Mouse (Mus musculus): Measurements from ENCODE around the gene Lemd1. TPM values are rescaled to one million over a fixed set of nuclear protein-coding genes. Genes with fewer than 3 reads are reported as not detected.

The Lemd1 gene
- polyA plus RNA-seq, 1 experiment, result not detected

DNA sequence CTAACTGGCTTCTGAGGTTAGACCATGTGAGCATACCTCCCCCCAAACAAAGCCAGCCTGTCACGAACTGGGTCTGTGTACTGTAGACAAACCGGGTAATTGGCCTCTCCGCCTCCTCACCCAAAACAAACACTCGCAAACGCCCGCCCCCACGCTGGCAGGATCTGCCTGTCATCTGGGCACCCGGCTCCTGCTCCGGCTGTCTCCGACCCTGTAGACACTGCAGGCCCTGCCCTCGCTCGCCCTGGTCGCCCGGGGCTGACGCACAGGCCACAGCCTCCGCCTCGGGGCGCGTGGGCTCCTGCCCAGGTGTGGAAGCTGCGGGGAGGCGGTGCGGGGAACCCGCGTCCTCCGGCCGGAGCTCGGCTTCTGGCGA is 107.2 kb downstream of the Lemd1 start, which contains the start of gene Klhdc8a:
Gene Klhdc8a (plus strand): TSS at position 202 of the 376 bp plus-strand sequence.
- Histone ChIP-seq H3K4me3 (ENCODE audit: insufficient read depth, low read depth, low read length) (peak within 1 kb of the TSS; percentile 55), H3K4me1 (ENCODE audit: control insufficient read depth, insufficient read depth, low read length) (peaks cover 24% of the 10 kb centered on the region), H3K27ac (ENCODE audit: insufficient read depth, low read depth, low read length) (peak within 1 kb of the TSS; percentile 29; the same call in 1 of the 2 replicates)
- no peak for TF ChIP-seq CTCF (IDR thresholded peaks at IDR 0.05; ENCODE audit: insufficient read depth, low read depth, low read length)
- TF ChIP-seq POLR2A (IDR thresholded peaks at IDR 0.05; ENCODE audit: insufficient read depth, low read depth, low read length), result no peak
- under 1% methylated on average over 28 of the region's 28 CpGs for WGBS

DNA sequence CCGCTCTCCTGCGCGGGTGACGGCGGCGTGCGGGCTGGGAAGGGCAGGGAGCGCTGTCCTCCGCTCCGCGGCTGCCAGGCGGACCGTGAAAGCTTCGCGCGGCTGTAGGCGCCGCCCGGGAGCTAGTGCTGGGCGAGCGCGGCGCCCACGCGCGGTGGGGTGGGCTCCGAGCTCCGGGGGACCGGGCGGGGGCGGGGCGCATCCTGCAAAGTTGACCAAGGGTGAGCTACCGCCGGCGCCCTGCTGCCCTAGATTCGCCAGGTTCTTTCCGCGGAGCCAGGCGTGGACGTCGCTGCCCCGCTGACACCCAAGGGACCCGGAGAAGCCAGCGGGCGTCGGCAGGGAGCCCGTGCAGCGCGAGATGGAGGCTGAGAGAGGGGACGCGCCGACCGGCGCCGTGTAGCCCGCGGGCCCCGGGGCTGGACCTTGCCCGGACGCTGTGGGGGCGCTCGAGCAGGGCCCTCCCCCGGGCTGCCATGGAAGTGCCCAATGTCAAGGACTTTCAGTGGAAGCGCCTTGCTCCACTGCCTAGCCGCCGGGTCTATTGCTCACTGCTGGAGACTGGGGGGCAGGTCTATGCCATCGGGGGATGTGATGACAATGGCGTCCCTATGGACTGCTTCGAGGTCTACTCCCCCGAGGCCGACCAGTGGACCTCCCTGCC is 107.7 kb downstream of the Lemd1 start:
- Histone ChIP-seq H3K4me3 (ENCODE audit: insufficient read depth, low read depth, low read length) (peak overlapping the region; percentile 55), H3K27ac (ENCODE audit: insufficient read depth, low read depth, low read length) (peak overlapping the region; percentile 29; the same call in 1 of the 2 replicates), H3K4me1 (ENCODE audit: control insufficient read depth, insufficient read depth, low read length) (peaks cover 24% of the 10 kb centered on the region)
- TF ChIP-seq POLR2A (IDR thresholded peaks at IDR 0.05; ENCODE audit: insufficient read depth, low read depth, low read length) (no peak), CTCF (IDR thresholded peaks at IDR 0.05; ENCODE audit: insufficient read depth, low read depth, low read length) (no peak)
- 2% methylated on average over 69 of the region's 71 CpGs for WGBS

DNA sequence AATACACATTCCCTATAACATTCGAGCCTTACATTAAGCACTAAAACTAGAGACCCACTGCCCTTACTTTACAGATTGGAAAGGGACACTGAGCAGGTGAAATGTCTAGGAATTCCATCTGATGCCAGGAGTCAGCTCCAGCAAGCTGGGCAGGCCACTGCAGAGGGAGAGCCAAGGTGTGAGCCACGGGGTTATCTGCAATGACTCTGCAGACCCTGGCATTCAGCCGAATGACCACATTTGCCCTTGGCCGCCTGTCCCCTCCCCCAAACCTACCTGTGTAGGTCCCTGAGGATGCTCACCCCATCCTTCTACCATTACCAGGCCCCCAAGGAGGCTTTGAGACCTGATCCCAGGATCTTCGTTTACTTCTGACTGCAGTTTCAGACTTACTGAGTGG is 108.5 kb downstream of the Lemd1 start:
- H3K27ac ChIP-seq (ENCODE audit: insufficient read depth, low read depth, low read length), result no peak overlapping the region
- peaks cover 24% of the 10 kb centered on the region for H3K4me1 ChIP-seq (ENCODE audit: control insufficient read depth, insufficient read depth, low read length)
- peak overlapping the region; percentile 55 for H3K4me3 ChIP-seq (ENCODE audit: insufficient read depth, low read depth, low read length)
- TF ChIP-seq CTCF (IDR thresholded peaks at IDR 0.05; ENCODE audit: insufficient read depth, low read depth, low read length), result no peak
- TF ChIP-seq POLR2A (IDR thresholded peaks at IDR 0.05; ENCODE audit: insufficient read depth, low read depth, low read length), result no peak
- 90% methylated on average over 5 of the region's 5 CpGs for WGBS

DNA sequence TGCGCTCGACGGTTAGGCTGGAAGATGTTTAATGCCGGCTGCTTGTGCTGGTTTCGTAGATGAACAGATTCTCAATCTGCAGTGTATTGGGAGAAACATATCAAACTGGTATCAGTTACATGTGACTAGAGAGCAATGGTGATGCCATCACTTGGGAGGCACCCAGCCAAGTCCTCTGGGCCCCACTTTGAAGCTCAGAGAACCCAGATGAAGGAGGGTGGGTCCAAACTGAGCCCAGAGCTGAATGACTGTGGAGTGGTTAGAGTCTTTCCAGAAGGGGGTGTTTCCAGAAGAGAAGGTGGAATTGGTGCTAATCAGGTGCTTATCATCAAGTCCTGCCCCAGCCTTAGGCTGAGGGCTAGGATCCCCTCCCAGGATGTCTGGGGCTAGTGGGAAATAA is 110.0 kb downstream of the Lemd1 start:
- no peak for TF ChIP-seq CTCF (IDR thresholded peaks at IDR 0.05; ENCODE audit: insufficient read depth, low read depth, low read length)
- H3K4me1 ChIP-seq (ENCODE audit: control insufficient read depth, insufficient read depth, low read length), result peaks cover 21% of the 10 kb centered on the region
- WGBS, result 97% methylated on average over 5 of the region's 5 CpGs
- no peak overlapping the region for H3K27ac ChIP-seq (ENCODE audit: insufficient read depth, low read depth, low read length)
- no peak overlapping the region for H3K4me3 ChIP-seq (ENCODE audit: insufficient read depth, low read depth, low read length)

DNA sequence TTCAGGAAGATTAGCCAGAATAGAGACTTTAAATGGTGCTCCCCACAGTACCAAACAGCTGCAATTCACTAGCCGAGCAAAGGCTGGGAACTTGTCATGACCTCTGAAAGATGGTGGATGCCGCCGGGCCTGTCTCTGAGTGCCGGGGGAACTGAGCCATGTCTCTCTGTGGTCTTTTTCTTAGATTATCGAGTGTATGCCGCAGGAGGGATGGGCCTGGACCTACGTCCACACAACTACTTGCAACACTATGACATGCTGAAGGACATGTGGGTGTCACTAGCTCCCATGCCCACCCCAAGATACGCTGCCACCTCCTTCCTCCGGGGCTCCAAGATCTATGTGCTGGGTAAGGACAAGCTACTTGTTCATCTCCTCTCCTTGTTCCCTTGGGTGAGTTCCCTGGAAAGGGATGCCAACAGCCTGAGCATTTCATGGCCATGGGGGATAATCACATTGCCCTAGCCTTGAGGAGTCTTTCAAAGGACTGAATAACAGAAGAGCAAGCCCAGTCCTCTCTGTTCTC is 111.2 kb downstream of the Lemd1 start:
- TF ChIP-seq CTCF (IDR thresholded peaks at IDR 0.05; ENCODE audit: insufficient read depth, low read depth, low read length) (no peak), POLR2A (IDR thresholded peaks at IDR 0.05; ENCODE audit: insufficient read depth, low read depth, low read length) (no peak)
- WGBS, result 96% methylated on average over 9 of the region's 9 CpGs
- Histone ChIP-seq H3K27ac (ENCODE audit: insufficient read depth, low read depth, low read length) (no peak overlapping the region), H3K4me1 (ENCODE audit: control insufficient read depth, insufficient read depth, low read length) (peaks cover 20% of the 10 kb centered on the region), H3K4me3 (ENCODE audit: insufficient read depth, low read depth, low read length) (no peak overlapping the region)

DNA sequence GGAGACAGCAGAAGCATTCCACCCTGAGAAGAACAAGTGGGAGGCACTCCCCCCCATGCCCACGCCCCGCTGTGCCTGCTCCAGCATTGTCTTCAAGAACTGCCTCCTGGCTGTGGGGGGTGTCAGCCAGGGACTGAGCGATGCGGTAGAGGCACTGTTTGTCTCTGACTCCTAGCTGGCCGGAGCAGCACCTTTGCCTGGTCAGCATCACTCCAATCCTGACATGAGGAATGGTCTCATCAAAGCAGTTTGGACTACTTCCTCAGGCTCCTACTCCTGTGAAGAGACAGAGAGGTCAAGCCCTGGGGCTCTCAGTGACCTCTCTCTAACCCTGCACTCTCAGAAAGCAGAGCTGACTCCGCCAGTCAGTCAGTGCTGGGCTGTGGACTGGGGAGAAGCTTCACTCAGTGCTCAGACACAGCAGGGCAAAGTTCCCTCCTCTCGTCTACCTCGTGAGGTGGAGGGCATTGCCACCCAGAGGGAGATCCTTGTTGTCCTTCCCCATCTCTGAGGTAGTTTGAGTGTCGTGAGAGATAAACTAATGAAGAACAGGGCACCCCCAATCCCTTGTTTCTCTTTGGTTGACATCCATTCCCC is 113.5 kb downstream of the Lemd1 start:
- WGBS, result 86% methylated on average over 9 of the region's 9 CpGs
- H3K4me1 ChIP-seq (ENCODE audit: control insufficient read depth, insufficient read depth, low read length), result peaks cover 4% of the 10 kb centered on the region
- no peak overlapping the region for H3K27ac ChIP-seq (ENCODE audit: insufficient read depth, low read depth, low read length)
- no peak overlapping the region for H3K4me3 ChIP-seq (ENCODE audit: insufficient read depth, low read depth, low read length)
- no peak for TF ChIP-seq CTCF (IDR thresholded peaks at IDR 0.05; ENCODE audit: insufficient read depth, low read depth, low read length)
- TF ChIP-seq POLR2A (IDR thresholded peaks at IDR 0.05; ENCODE audit: insufficient read depth, low read depth, low read length), result no peak

DNA sequence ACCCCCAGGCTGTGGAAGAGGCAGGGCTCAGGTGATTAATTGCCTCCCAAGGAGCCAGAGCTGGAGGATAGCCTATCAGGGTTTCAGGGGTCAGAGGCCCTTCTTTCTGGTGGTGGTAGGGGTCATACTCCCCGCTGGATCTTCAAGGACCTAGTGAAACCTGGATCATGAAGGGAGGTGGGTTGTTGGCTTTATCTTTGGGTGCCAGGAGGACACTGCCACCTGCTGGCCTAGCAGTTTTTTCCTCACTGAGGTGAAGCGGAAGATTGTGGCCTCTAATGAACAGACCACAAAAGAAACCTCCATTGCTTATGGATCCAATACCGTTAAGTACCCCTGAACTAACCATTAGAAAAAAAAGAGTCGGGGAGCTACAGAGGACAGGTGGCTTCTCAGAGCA is 114.9 kb downstream of the Lemd1 start:
- Histone ChIP-seq H3K4me1 (ENCODE audit: control insufficient read depth, insufficient read depth, low read length) (peaks cover 2% of the 10 kb centered on the region; the same call in 1 of the 2 replicates), H3K4me3 (ENCODE audit: insufficient read depth, low read depth, low read length) (no peak overlapping the region), H3K27ac (ENCODE audit: insufficient read depth, low read depth, low read length) (no peak overlapping the region)
- 53% methylated on average over 4 of the region's 4 CpGs for WGBS
- TF ChIP-seq POLR2A (IDR thresholded peaks at IDR 0.05; ENCODE audit: insufficient read depth, low read depth, low read length) (no peak), CTCF (IDR thresholded peaks at IDR 0.05; ENCODE audit: insufficient read depth, low read depth, low read length) (peak; percentile 48)

DNA sequence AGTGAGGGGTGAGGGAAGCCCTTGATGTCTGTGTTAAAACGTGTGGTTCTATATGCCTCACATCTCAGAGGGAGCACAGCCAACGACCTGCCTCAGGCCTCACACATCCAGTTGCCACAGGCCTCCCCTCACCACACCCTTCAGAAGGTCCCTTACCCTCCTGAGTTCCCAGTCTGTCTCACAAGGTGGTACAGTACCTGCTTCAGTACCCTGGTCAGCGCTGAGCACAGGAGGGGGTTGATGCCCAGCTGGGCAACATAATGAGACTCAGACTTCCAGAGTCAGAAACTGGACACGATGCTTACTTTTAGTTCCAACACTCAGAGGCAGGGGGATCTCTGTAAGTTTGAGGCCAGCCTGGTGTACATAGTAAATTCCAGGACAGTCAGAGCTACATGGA is 115.6 kb downstream of the Lemd1 start:
- TF ChIP-seq POLR2A (IDR thresholded peaks at IDR 0.05; ENCODE audit: insufficient read depth, low read depth, low read length) (no peak), CTCF (IDR thresholded peaks at IDR 0.05; ENCODE audit: insufficient read depth, low read depth, low read length) (no peak)
- Histone ChIP-seq H3K27ac (ENCODE audit: insufficient read depth, low read depth, low read length) (no peak overlapping the region), H3K4me3 (ENCODE audit: insufficient read depth, low read depth, low read length) (no peak overlapping the region), H3K4me1 (ENCODE audit: control insufficient read depth, insufficient read depth, low read length) (peaks cover 2% of the 10 kb centered on the region; the same call in 1 of the 2 replicates)
- 47% methylated on average over 4 of the region's 4 CpGs for WGBS

DNA sequence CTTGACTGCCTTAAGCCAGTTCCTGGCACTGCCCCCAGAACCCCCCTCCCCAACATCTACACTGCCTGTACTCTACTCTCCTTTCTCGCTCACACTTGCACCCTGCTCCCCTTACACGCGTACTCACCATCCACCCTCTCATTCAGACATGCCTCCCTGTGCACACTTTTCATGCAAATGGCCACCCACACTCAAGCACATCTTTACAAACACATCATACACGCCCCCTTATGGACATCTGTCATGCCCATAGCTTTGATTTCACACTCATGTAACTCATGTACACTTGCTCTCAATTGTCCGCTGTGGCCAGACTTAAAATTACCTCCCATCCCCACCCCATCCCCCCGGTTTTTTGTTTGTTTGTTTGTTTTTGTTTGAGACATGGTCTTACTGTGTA is 116.7 kb downstream of the Lemd1 start:
- no peak overlapping the region for H3K27ac ChIP-seq (ENCODE audit: insufficient read depth, low read depth, low read length)
- TF ChIP-seq POLR2A (IDR thresholded peaks at IDR 0.05; ENCODE audit: insufficient read depth, low read depth, low read length), result no peak
- TF ChIP-seq CTCF (IDR thresholded peaks at IDR 0.05; ENCODE audit: insufficient read depth, low read depth, low read length), result no peak
- H3K4me3 ChIP-seq (ENCODE audit: insufficient read depth, low read depth, low read length), result no peak overlapping the region
- H3K4me1 ChIP-seq (ENCODE audit: control insufficient read depth, insufficient read depth, low read length), result no peaks in the 10 kb centered on the region
- 90% methylated on average over 6 of the region's 6 CpGs for WGBS
